Mouse (Mus musculus): Measurements from ENCODE around the gene Wars.
A peak's percentile ranks its signal among the peaks of the same experiment; 100 is the strongest.

Gene Wars

GRCm38 (mm10) chr12:108893715-108894431, at the start of gene Wars:
Wars (minus strand) TSS chr12:108894174.
- DNase-seq: peak; percentile 91

GRCm38 (mm10) chr12:108942203-108942923, 48.4 kb upstream of the Wars start:
- DNase-seq: no peak

- no peak for DNase-seq
These were observed 47.3 kb upstream of the Wars start for GRCm38 (mm10) chr12:108941282-108941681.

- DNase-seq: no peak
These were observed 46.3 kb upstream of the Wars start for GRCm38 (mm10) chr12:108940255-108940654.

- DNase-seq: no peak
These were observed 45.3 kb upstream of the Wars start for GRCm38 (mm10) chr12:108939317-108939716.

GRCm38 (mm10) chr12:108938844-108939243, 44.9 kb upstream of the Wars start:
- DNase-seq: no peak

GRCm38 (mm10) chr12:108937506-108937905, 43.5 kb upstream of the Wars start:
- no peak for DNase-seq

- no peak for DNase-seq
These were observed 42.9 kb upstream of the Wars start for GRCm38 (mm10) chr12:108936834-108937233.

- DNase-seq: no peak
These were observed 40.3 kb upstream of the Wars start for GRCm38 (mm10) chr12:108934231-108934630.

- no peak for DNase-seq
These were observed 38.1 kb upstream of the Wars start for GRCm38 (mm10) chr12:108932113-108932512.

- no peak for DNase-seq
These were observed 37.5 kb upstream of the Wars start for GRCm38 (mm10) chr12:108931341-108932053.

- DNase-seq: no peak
These were observed 35.5 kb upstream of the Wars start for GRCm38 (mm10) chr12:108929475-108929874.

- DNase-seq: no peak
These were observed 34.3 kb upstream of the Wars start for GRCm38 (mm10) chr12:108928249-108928648.

GRCm38 (mm10) chr12:108926606-108927111, 32.7 kb upstream of the Wars start:
- no peak for DNase-seq

- no peak for DNase-seq
These were observed 24.8 kb upstream of the Wars start for GRCm38 (mm10) chr12:108918753-108919152.

GRCm38 (mm10) chr12:108917509-108917908, 23.5 kb upstream of the Wars start:
- no peak for DNase-seq

GRCm38 (mm10) chr12:108916447-108917042, 22.6 kb upstream of the Wars start:
- DNase-seq: peak; percentile 48

- peak; percentile 41 for DNase-seq
These were observed 21.9 kb upstream of the Wars start for GRCm38 (mm10) chr12:108915893-108916292.

- no peak for DNase-seq
These were observed 20.9 kb upstream of the Wars start for GRCm38 (mm10) chr12:108914709-108915340.

GRCm38 (mm10) chr12:108914198-108914597, 20.2 kb upstream of the Wars start:
- DNase-seq: no peak

GRCm38 (mm10) chr12:108912442-108912841, 18.5 kb upstream of the Wars start:
- no peak for DNase-seq

GRCm38 (mm10) chr12:108909846-108910433, 16.0 kb upstream of the Wars start:
- no peak for DNase-seq

Measured in right cerebral cortex, postnatal 4 days (tissue).